Mouse (Mus musculus) spleen, postnatal 36 days (tissue): ENCODE results near the gene Pde4d.

Source experiments
- DNase-seq, 2 experiments: peaks; one replicate each; pipeline ENCODE4 v3.0.0; 2022; ENCODE audit warnings: low spot score in 2 of 2, mixed read lengths in 1 of 2

Pde4d gene

DNA sequence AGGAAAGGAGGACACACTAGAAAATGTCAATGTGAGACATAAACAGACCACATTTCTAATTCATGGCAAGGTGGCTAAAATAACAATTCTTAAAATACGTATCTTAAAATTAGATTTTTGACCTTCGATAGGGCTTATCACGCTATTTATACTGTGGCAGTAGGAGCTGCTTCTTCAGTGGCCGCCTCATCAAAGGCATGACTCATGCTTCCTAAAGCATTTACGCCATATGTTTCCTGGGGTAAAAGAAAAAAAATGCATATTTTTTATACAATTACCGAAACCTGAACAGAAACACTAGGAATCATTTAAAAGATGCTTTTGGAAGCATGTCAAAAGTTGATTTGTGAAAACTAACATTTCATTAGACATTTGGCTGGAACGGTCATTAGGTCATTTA is 721.9 kb downstream of the Pde4d start:
- no peak for DNase-seq

DNA sequence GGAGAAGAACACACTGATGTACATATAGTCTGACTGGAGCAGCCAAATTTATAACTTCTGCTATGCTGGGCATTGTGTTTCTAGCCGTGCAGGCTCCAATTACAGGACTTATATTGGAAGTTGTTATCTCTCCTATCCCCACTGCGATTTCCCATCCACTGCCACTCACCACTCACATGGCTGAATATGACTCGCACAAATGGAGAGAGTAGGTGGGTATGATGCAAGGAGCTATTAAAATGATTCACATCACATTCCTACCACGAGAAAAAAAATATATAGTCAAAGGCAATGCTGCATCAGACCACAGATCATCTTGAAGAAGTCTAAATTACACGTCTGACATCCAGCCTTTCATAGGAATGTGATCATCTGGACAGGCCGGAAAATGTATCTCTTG is 725.5 kb downstream of the Pde4d start:
- no peak for DNase-seq

DNA sequence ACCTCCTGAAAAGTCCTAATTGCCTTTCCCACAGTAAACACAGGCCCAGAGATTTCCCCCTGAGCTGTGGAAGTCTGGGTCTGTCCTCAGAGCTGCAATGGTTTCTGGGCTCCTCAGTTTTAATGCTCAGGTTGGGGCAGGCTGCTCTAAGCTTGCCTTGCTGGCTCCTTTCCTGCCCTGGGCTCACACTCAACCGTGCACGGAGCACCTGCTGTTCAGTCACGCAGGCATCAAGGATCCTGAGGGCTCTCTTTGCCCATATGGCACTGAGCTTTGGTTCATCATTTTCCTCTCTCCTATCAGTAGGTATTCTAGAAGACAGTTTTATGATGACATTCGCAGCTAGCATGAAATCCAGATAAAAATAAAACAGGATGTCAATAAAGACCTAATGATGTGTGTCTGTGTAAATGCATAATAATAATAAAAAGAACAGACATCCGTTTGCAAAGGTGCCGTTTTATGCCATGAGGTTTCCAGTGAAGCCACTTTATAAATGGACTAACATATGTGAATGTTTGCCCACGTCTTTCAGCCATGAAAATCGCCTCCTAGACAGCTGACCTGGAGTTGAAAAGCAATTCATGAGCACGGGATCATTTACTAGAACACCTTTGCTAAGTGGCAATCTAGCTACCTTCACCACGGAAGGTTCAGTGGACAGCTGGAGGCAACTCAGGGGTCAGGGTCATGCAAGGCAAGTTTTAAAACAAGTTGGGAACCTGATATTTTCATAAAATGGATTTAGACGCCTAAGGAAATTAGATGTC is 726.3 kb downstream of the Pde4d start:
- no peak for DNase-seq

DNA sequence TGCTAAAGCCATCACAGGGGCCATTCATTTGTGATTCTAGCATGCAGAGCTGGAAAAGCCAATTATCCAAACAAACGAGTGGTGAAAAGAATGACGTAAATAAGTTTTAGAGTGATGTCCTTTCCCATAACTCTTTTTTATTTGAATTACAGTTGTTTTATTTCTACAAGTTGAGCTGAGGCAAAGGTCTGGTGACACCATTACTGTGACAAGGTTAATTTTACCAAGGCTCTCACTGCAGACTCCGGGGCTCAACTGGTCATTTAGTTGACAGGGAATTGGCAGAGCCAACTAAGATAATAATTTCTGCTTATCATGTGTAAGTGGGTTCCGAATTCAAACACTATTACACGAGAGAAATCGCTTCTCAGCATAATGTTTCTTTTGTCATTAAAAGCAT is 731.6 kb downstream of the Pde4d start:
- DNase-seq: no peak

DNA sequence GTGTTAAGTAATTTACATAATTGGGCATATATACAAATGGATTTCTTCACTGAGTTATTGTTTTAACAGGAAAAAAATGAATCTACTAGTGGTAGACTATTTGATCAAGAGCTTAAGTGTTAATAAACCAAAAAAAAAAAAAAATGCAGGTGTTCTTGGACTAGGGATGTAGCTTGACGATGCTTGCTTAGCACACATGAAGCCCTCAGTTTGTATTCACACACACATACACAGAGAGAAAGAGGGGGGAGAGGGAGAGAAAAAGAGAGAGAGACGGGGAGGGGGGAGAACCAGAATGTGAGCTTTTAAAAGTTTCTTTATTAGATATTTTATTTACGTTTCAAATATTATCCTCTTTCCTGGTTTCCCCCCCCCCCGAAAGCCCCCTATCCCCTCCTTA is 740.9 kb downstream of the Pde4d start:
- DNase-seq: no peak

DNA sequence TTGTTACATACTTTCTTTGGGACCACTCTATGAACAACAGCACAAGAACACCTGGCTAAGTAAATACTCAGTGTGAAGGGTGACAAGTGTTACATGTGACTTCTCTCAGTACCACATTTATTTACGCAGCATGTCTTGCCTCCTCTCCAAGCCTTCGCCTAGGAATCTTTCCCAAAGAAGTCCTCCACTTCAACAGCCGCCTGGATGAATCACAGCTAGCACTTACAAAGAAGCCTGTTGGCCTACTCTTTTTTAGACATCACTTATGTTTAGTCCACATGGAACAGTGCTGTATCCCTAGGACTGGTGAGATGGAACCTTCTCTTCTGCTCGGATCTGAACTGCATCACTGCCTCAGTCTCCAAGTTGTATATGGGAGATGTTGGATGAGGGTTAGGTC is 741.4 kb downstream of the Pde4d start:
- no peak for DNase-seq

DNA sequence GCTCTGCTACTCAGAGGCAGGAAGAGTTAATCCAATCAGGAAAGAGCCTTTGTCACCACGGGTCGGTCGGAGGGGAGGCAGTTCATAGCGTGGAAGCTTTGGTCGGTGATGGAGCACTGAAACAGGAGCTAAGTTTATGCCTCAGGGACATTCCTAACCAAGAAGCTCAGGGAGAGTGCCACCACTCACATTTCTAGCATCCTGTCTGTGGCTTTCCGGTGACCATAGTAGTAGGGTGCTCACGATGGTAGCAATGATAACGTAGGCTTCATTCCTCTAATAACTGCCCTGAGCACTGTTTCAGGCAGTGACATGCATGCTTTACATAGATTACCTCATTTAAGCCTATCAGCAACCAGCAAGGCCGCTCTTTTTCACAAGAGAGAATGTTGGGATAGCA is 755.8 kb downstream of the Pde4d start:
- DNase-seq: no peak

DNA sequence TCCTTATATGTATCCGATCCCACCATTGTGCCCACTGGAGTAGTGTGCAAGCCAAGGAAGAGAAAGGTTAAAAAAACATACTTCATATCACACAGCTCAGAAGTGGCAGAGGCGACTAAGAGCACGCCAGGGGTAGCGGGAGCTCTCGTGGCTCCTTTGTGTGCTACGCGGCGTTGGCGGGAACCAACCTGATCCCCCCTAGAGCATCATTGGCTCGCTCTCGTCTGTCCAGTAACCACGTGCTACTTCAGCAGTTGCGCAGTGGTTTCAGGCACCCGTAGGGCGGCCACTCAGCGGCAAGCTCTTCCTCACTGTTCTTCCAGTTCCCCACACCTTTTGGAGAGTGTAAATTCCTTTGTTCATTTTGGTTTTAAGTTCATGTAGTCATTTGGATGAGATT is 758.9 kb downstream of the Pde4d start:
- no peak for DNase-seq

DNA sequence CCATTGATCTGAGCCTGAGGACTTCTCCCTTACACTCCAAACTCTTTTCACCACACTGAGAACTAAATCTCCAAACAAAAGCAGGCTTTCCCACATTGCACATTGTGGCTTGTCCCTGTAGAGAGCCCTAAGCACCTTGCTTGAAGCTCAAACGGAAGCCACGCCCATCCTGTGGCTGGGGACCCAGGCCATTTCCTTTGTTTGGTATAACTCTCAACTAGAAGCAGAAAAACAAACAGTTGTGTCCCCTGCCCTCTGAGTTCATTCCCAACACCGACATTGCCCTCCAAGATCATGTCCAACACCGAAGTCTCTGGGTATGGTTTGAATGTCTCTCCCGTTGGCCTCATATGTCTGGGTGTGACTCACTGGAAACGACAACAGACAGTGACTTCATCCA is 759.7 kb downstream of the Pde4d start:
- DNase-seq: peak; percentile 16 to 20

DNA sequence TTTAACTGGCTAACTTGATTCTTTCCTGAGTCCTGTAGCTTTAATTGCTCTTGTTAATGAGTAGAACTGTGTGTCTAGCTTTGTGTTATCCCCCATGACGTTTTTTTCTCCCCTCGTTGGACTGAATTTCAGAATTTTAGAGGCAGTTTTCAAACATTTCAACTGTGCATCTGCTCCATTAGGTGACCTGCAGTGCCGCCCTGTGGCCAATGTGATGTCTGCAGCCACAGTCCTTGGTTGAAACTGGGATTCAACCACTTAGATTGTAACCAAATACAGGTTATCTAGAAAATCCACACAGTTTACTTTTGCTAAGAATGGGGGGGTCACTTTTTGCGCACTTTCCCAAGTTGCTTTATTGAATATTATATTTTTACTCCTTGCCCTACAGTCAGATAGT is 760.7 kb downstream of the Pde4d start:
- peak; percentile 42 to 48 for DNase-seq

DNA sequence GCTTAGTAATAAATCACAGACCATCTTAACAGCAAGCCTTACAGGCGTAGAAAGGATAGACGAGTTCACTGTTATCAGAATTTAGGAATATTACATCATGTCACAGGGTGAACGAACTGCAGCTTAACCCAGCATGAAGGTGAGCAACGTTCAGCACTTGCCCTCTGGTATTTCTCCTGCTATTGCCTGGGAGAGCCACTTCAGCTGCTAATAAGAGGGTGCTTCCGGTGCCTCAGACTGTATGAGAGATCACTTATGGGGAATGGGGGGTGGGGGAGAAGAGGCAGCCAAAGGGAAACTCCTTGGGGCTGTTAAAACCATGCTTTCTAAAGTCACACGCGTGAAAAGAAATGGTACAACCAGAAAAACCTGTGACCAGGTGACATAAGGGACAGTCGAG is 761.7 kb downstream of the Pde4d start:
- DNase-seq: no peak

DNA sequence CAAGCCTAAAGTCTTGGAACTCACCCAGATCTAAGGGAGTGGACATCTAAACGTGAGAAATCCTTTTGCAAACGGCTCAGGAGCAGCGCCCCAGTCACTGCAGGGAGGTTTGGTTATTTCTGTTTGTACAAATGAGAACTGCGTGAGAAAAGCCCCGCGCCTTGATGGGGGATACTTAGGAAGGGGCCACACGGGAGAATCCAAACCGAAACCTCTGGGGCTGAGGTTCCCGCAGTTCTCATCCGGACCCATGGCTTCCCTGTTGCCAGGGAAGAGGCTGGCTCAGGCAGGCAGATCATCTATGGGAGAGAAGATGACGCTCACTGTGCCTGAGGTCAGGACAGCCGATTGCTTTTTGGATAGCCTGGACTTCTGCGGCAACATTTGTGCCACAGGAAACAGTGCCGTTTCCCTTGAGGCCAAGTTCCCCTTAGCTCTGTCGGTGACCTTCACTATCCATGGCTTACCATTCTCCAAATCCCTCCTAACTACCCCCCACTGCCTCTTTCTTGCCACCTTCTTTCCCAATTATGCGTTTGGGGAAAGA is 762.3 kb downstream of the Pde4d start:
- DNase-seq: no peak

DNA sequence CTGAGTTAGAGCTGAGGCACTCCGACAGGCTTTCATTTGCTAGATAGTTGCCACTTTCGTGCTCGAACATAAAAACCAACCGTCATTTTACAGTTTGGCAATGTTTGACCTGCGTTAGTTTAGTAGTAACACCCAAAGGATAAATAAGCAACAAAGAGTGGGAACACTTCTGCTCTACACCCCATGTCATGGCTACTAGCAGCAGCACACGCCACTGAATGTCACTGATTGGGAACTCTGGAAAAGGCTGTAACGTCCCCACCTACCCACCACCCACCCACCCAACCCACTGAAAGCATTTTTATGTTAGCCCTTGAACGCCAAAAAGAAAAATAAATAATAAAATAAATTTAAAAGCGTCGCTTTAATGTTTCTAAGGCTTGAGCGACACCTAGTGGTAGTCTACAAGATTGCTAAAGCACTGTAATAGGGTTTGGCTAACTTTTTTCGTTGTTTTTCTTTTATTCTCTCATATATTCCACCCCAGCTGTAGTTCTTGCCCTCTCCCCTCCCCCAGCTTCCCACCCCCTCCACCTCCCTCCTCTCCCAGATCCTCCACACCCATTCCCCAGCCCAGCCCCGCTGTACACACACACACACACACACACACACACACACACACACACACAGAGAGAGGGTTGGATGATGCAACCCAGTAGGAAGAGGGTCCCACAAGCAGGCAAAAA is 763.2 kb downstream of the Pde4d start:
- DNase-seq: peak in 1 of 2 experiments; percentile 6

DNA sequence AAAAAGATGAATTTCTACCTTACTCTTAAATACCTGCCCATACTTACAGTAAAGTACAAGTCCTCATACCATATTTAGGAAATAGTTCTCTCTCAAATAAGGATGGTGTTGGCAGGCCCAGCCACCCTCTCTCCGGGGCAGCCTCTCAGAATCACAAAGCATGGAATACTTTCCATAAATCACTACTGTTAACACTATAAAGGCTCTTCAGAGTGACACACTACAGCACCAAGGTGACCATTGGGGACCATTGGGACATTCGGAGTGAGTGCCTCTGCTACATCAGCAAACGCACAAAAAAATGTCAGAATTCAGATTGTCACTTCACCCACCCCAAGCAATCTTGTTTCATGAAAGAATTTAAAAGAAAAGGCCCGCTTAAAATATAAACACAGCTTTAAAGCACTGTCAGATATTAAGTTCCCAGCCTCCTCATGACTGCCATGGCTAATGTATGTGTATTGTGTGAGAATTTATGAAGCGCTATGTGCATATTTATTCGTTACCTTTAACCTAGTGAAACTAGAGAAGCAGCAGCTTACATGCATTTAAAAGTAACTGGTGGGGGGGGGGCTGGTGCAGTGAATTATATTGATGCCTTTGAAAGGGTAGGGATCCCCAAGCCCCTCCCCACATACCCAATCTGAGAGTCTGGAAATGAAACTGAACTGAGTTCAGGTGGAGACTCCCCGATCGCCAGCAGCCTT is 769.4 kb downstream of the Pde4d start:
- DNase-seq: no peak

DNA sequence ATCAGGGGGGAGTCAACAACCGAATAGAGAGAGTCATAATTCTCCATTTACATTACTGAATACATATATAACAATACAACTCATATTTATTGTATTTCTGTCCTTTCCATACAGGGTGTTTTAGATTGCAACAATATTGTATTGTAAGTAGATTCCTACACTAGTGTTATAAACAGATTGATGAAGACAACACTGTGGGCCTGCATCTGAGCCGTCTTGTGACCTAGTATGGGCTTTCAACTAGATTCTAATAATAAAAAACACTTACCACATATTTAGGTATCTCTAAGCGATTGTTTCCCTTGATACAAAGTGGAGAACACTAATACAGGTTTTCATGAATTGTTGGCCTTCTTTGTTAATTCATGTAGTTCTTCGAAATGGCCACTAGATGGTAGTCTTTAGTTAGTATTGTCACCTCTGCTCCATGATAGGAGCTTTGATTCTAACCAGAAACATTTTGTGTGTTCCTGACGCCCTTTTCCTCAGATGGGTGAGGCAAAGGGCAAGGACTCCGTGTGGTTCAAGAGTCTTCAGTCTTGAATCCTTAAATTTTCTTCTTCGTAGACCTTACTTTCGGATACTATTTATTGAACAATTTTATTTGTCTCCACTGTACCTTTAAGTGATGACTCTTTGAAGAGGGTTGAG is 779.3 kb downstream of the Pde4d start:
- peak in 1 of 2 experiments; percentile 45 for DNase-seq

DNA sequence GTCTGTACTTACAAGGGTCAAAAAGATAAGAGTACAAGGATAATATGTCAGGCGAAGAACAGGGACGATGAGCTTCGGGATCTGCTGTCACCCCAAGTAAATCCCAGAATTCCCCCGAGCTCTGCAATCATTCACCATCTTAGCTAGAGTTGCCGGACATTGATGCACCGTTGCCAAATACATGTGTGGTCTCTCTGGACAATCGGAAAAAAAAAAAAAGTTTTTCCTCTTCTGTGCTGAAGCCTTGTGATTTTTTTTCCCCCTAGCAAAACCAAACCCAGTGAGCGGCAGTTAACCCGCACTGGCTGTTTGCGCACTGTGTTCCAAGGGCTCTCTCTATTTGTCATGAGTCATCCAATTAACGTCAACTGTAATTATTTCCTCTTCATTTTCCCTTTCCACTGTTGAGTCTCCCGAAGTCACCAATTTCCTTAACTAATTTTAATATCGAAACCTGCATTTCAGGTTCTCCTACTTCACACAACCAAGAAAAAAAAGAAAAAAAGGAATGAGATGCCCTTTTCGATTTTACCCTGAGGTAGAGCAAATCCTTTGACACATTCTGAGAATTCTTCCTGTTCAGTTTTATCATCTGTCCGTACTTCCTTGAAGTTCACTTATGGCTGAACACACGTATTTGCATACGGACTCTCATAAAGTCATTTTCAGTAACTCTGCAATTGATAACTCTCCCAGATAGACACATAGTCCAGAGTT is 780.0 kb downstream of the Pde4d start:
- no peak for DNase-seq

DNA sequence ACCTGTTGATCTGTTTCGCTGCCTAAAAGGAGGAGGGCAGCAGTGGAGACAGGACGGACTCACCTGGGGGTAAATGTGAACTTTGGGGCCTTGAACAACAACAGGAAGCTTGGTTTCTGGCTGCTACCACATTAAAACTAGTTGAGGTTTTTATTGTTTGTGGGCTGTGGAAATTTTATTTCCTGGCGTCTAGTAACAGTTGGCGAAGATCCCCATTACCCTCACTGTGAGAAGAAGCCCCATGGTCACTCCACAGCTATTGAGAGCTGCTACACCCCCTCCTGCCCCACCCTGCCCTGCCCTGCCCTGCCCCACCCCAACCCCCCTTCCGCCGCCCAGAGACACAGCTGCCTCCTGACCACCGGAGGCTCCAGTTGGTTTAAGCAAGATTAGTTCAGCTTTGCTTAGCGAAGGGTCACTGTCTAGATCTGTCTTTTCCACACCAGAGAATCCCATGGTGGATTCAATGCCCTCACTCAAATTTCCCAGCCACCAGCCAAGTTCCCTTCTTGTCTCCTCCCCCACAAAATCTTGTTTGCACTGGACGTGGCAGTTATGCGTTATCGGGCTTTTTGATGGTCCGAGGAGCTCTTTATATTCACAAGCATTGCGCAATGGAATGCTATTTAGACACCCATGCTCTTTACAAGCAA is 780.7 kb downstream of the Pde4d start:
- peak; percentile 20 to 21 for DNase-seq

DNA sequence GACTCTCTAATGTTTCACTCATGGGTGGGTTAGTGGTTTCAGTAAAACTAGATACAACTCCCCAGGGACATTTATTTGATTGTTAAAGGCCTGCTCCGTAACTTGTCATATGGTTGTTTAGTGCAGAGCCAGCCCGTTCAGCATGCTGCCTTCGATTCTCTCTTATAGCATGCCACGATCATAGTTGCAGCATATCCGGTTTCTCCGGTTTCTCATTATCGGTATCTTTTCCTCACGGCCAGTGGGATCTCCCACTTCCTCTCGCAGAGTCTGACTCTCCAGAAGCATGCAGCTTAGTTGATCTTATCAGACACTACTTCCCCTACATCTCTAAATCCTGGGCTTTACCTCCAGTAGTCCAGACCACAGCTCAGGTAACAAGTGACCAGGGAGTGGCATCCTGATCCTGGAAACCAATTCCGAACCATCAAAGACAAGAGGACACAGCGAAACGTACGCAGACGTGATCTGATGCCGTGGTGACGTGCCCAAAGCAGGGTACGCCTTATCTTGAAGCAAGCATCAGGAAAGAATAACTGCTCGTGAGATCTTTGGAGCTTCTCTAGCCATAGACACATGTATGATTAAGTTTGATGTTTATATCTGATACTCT is 782.2 kb downstream of the Pde4d start:
- no peak for DNase-seq

DNA sequence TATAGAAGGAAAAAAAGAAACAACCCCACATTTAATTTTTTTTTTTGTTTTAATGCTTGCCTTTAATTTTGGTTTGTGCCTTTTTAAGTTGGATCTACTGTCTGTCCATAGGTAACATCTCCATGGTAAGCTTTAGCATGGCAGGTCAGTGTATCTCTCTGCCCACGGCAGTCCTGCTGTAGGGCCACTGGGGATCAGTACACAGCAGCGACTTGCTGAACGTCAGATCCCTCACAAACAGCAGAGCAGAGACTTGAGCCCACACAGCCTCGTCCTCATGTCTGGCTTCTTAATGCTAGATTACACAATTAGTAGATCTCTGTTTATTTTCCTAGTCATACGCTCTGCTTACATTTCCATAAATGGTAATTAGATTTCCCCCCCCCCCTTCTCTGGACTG is 782.8 kb downstream of the Pde4d start:
- no peak for DNase-seq

DNA sequence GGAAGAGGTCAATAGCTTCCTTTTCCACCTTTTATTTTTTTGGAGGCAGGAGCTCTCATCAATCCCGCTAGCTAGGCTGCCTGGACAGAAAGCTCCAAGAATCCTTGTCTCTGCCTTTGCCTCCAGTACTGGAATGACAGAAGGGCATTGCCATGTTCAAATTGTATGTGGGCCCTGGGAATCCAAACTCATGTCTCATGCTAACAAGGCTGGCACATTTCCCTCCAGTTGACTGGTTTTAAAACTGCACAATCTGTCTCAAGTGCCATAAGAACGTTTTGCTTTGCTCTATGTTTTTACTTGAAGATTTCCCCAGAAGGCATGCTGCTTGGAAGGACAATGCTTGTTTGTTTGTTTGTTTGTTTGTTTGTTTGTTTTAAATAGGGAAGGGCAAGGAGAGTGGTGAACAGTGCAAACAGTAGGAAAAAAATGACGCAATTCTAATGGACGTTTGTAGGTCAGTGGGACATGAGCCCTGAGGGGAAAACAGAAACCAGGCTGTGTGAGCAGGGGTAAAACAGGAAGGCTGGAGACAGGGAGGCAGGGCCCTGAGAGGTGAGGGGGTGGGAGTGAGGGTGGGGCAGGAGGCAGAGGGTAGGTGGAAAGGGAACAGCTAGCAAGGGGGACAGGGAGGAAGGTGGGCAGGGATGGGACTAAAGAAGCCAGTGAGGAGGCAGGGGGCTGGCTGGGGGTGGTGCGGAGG is 784.3 kb downstream of the Pde4d start:
- no peak for DNase-seq
